Mouse (Mus musculus) macrophage (primary cell): ENCODE results near the gene Tead2. TPM values are rescaled to one million over a fixed set of nuclear protein-coding genes. Genes with fewer than 3 reads are reported as not detected.

Experiments
- H3K27ac ChIP-seq: fragments of 350-480 bp; formaldehyde crosslinking; 2 replicates; pipeline ENCODE4 v1.9.0; 2021
- H3K36me3 ChIP-seq: fragments of 350-480 bp; formaldehyde crosslinking; 2 replicates; pipeline ENCODE4 v1.9.0; 2021; ENCODE audit errors: inconsistent target
- H3K4me3 ChIP-seq: fragments of 350-480 bp; formaldehyde crosslinking; 2 replicates; pipeline ENCODE4 v1.9.0; 2021; ENCODE audit errors: inconsistent target
- H3K79me2 ChIP-seq: fragments of 350-480 bp; formaldehyde crosslinking; 2 replicates; pipeline ENCODE4 v1.9.0; 2021; ENCODE audit errors: inconsistent target
- WGBS: methylation state at CpG from one replicate; pipeline ENCODE4 v1.1.7; 2026; ENCODE audit warnings: inconsistent platforms; ENCODE audit not compliant: missing documents; 5-methylcytosine and 5-hydroxymethylcytosine counted together
- polyA plus RNA-seq: library from polyadenylated mRNA; stranded (reverse); fragments of 250-400 nt; gene quantifications from 3 replicates; pipeline ENCODE4 v1.2.4, GENCODE M21; 2018; ENCODE audit warnings: inconsistent platforms

Tead2 gene
- polyA plus RNA-seq, 1 experiment from 2014 or later, result not detected

DNA sequence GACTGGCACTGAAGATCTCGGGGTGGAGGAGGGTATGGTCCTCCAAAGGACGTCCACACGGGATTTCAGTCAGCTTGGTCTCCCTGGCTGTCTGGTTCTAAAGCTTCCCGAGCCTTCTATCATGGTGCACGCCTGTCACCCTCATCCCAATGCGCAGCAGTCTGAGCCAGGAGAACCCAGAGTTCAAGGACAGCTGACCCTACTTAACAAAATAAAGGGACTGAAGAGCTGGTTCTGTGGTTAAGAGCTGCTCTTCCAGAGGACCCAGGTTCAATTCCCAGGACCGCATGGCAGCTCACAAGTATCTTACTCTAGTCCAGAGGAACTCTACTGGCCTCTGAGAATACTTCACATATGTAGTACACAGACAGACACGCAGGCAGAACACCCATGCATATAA lies 13.5 kb downstream of the Tead2 start:
- 96% methylated on average over 8 of the region's 8 CpGs for WGBS
- H3K79me2 ChIP-seq, result no peaks in the 10 kb centered on the region
- 0 out of 2 replicates have a peak, but pooled peaks cover 7% of the 10 kb centered on the region for H3K36me3 ChIP-seq
- no peak overlapping the region for H3K27ac ChIP-seq
- H3K4me3 ChIP-seq, result no peak overlapping the region

DNA sequence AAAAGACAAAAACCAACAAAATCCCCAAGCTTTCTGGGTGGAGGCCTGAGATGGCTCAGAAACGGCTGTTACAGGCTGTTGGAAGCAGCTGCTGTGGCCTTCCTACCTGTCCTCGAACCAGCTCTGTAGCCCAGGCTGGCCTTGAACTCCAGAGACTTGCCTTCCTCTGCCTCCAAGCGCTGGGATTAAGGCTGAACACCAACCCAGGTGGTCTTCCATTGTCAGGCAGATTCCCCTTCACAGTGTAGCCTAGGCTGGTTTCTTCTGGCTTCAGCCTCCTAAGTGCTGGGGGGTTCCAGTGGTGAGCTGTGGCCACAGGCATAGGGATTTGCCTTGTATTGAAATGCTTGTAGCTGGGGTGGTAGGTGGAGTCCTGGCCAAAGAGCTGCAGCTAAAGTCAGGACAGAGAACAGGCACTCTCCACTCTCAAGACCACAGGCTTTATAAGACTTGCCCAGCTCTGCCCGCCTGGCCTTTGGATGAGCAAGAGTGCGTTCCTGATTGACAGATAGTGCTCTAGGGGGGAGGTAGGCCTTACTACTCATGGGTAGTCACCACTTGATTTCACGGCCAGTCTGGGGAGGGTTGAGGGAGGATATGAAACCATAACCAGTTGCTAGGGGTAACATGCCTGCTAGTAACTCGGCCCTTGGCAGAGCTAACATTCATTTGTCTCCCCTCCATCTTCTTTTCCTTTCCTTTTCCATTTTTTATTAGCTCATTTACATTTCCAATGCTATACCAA lies 14.1 kb downstream of the Tead2 start:
- 72% methylated on average over 7 of the region's 7 CpGs for WGBS
- H3K36me3 ChIP-seq, result 0 out of 2 replicates have a peak, but pooled peaks cover 7% of the 10 kb centered on the region
- no peaks in the 10 kb centered on the region for H3K79me2 ChIP-seq
- no peak overlapping the region for H3K27ac ChIP-seq
- no peak overlapping the region for H3K4me3 ChIP-seq

DNA sequence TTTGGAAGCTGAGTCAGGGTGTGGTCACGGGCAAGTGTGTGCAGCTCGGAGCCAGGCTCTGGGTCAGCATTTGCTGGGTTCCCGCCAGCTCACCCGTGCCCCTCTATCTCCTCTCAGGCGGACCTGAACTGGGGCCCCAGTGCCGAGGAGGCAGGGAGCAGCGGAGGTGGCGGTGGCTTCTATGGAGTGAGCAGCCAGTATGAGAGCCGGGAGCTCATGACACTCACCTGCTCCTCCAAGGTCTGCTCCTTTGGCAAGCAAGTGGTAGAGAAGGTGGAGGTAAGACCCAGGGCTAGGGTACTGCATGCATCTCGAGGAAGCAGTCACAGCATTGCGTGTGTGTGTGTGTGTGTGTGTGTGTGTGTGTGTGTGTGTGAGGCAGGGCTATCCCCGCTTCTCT lies 15.6 kb downstream of the Tead2 start:
- 87% methylated on average over 10 of the region's 12 CpGs for WGBS
- H3K36me3 ChIP-seq, result peaks cover 19% of the 10 kb centered on the region; the same call in 1 of the 2 replicates
- H3K4me3 ChIP-seq, result no peak overlapping the region
- no peaks in the 10 kb centered on the region for H3K79me2 ChIP-seq
- no peak overlapping the region for H3K27ac ChIP-seq

DNA sequence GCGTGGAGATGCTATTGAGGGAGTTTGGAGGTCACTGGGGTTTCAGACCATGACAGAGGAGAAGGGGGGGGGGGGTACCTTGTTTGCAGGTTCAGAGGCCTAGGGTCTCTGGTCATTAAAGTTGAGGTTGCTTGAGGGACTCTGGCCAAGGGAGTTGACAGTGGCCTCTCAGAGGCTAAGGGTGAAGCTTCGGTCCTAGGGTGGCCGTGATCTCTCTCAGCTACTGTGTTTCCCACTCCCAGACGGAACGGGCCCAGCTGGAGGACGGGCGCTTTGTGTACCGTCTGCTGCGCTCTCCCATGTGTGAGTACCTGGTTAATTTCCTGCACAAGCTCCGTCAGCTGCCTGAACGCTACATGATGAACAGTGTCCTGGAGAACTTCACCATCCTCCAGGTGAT lies 16.4 kb downstream of the Tead2 start:
- 93% methylated on average over 11 of the region's 11 CpGs for WGBS
- peaks cover 19% of the 10 kb centered on the region; the same call in 1 of the 2 replicates for H3K36me3 ChIP-seq
- no peak overlapping the region for H3K4me3 ChIP-seq
- H3K27ac ChIP-seq, result no peak overlapping the region
- H3K79me2 ChIP-seq, result no peaks in the 10 kb centered on the region

DNA sequence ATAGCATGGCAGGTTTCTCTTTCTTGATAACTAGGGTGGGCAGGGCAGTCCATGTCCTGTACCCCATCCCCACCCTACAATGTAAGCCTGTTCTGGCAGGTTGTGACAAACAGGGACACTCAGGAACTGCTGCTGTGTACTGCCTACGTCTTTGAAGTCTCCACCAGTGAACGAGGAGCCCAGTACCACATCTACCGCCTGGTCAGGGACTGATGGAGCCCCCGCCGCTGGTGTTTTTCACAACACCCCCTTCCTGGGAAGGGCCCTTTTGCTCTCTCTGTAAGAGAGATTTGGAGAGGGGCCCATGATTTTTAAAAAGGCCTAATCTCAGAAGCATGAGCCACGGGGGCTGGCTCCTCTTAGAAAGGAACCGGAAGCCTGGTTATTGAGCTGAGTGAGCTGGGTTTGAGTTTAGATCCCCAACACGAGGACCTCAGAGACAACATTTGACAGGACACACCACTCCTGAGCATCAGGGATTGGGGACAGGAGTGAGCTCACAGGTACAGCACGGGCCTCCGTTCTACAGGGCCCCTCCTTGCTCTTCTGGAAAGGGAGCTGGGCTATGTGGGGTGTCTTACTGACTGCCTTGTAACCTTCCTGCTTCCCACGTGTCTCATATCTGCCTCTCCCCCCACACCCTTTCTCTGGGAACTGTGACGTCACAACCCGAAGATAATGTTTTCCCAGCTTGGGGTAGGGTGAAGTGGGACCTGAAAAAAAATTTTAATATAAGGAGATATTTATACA lies 17.3 kb downstream of the Tead2 start:
- WGBS, result 87% methylated on average over 12 of the region's 13 CpGs
- H3K36me3 ChIP-seq, result peaks cover 19% of the 10 kb centered on the region; the same call in 1 of the 2 replicates
- no peaks in the 10 kb centered on the region for H3K79me2 ChIP-seq
- H3K4me3 ChIP-seq, result no peak overlapping the region
- no peak overlapping the region for H3K27ac ChIP-seq

DNA sequence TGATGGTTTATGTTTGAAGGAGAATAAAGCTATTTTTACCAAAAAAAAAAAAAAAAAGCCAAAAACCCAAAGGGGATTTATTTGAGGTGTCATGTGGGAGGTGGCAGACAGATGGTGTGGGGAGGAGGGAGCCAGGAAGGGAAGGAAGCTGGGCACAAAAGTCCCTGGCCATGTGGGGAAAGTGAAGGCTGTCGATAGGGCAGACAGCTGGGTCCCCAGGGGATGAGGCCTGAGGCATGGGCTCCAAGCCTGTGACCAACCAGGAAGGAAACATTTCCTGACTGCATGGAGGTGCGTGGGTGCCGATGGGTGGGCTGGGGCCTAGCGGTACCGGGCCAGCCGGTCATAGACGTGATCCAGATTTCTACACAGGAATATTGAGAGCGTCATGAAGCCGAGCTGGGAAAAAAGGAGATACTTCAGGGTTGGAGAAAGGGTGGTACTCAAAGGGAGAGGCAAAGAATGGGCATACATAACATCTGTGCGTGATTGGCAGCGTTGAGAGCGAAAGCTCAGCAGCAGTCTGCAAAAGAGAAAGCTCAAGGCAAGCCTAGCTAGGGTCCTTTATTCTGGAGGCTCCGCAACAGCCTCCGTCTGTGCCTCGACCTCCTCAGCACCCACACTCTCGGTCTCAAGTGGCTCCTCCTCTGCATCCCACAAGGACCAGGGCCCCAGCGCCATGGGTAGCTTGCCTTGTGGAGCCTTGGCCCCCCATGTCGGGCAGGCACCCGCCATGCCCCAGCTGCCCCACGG lies 18.2 kb downstream of the Tead2 start:
- no peak overlapping the region for H3K4me3 ChIP-seq

DNA sequence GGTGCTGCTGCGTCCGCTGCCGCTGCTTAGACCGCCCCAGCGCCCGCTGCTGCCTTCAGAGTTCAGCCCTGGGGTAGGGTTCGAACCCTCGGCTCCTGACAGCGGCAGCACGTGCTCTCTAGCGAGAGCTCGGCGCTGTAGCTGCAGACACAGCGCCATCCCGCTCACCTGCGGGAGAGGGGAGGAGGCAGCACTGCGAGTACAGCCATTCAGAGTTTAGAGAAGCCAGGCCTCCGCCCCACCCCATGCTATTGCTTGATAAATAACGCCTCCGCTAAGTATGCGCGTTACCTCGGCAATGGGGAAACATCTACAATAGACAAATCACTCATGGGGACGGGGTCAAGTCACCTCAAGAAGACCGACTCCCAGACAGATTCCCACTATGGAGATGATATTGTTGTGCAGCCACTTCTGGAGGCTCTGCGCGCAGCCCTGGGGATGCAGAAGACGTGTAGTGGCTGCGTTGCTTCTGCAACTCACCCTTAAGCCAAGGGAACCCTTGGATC lies 18.8 kb downstream of the Tead2 start:
- H3K79me2 ChIP-seq, result no peaks in the 10 kb centered on the region
- H3K27ac ChIP-seq, result no peak overlapping the region
- peaks cover 19% of the 10 kb centered on the region; the same call in 1 of the 2 replicates for H3K36me3 ChIP-seq
- H3K4me3 ChIP-seq, result no peak overlapping the region
- 94% methylated on average over 23 of the region's 29 CpGs for WGBS

More for the DNA sequence above, 18.2 kb downstream of the Tead2 start:
- WGBS, result 61% methylated on average over 15 of the region's 20 CpGs
- Histone ChIP-seq H3K36me3 (peaks cover 19% of the 10 kb centered on the region; the same call in 1 of the 2 replicates), H3K27ac (no peak overlapping the region), H3K79me2 (no peaks in the 10 kb centered on the region)

DNA sequence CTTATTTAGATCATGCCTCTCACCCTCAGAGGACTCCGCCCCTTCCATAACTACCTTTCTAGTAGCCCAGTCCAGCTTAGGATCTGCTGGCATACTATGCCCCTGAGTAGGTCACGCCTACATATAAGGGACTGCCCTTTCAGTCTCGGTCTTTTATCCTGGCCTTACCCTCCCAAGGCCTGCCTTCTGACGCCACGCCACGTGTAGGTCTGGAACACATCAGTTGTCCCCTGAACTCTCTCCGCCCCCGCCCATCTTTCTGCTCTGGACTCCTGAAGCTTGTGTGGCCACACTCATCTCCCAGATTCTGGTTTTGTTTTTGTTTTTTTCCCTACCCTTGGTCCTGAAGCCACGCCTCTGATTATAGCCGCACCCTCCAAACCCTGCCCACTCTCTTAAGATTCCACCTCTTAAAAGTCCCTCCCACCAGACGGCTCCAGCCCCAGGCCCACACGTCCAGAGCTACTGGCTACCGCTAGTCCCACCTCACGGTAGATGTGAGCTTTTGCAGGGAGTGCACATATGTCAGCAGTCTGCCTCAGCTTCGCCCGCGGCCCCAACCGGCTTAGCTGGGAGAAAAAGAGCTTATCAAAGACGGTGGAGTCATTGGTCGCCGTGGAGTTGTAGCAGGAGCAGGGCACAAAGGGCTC lies 19.5 kb downstream of the Tead2 start:
- WGBS, result 95% methylated on average over 20 of the region's 21 CpGs
- peaks cover 19% of the 10 kb centered on the region; the same call in 1 of the 2 replicates for H3K36me3 ChIP-seq

DNA sequence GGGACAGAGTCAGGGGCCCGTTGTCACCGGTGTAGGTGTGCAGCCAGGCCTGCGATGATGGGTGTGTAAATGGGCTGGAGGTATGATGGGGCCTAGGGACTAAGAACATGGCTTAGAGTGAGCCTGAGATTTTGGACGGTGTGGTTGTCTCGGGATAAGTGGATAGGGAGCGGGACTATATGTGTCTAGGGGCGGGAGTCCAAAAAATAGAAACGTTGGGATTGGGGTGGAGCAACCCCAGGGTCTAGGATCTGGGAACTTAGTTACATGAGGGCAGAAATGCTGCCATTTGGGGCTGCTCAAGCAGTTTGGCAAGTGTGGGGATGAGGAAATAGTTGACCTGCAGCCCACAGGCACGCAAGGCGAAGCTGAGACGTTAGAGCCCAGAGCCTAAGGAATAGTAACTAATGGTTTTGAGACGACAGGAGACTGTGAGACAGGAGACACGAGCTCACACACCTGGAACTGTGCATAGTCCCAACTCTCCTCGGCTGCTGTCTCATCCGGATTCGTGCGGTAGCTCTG lies 20.2 kb downstream of the Tead2 start:
- Histone ChIP-seq H3K27ac (no peak overlapping the region), H3K36me3 (peaks cover 19% of the 10 kb centered on the region; the same call in 1 of the 2 replicates), H3K79me2 (no peaks in the 10 kb centered on the region), H3K4me3 (no peak overlapping the region)
- 86% methylated on average over 16 of the region's 17 CpGs for WGBS

More for the DNA sequence above, 19.5 kb downstream of the Tead2 start:
- Histone ChIP-seq H3K4me3 (no peak overlapping the region), H3K27ac (no peak overlapping the region), H3K79me2 (no peaks in the 10 kb centered on the region)

DNA sequence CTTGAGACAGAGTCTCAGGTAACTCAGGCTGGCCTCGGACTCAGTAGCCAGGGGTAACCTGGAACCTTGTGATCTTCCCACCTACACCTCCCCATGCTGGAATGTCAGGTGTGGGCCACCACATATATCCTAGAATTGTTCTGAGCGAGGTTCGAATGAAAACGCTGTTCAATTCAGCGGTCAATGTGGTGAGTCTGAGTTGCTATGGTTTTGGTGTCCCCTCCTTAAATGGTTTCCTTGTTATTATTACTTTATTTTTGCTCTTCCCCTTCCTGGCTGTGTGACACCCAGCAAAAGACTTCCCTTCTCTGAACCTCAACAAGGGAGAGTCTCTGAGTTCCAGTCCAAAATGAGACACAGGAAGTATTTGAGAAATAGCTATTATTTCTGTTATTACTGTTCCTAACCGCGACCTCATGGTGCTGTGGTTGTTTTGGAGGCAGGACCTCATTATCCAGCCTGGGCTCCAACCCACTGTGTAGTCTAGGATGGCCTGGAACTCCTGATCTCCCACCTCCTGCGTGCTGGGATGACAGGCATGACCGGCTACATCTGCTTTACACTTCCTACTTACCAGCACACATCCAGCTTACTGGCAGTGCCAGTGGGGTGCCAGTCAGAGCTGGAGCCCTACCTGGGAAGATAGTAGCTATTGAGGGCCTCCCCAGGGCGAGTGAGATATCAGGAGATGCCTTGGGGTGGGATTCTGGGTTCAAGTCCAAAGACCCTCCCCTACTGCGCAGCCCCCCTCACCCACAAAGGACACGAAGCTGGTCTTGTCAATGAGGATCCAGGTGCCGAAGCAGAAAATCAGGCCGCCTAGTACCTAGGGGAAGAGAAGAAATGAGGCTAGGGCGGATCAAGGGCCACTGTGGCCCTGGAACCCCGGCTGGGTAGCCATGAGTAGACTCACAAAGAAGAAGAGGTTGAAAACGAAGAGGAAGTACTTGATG lies 22.5 kb downstream of the Tead2 start:
- Histone ChIP-seq H3K36me3 (peaks cover 19% of the 10 kb centered on the region; the same call in 1 of the 2 replicates), H3K27ac (peak overlapping the region; percentile 96), H3K4me3 (peak overlapping the region; percentile 79), H3K79me2 (no peaks in the 10 kb centered on the region)
- WGBS, result 17% methylated on average over 17 of the region's 17 CpGs

DNA sequence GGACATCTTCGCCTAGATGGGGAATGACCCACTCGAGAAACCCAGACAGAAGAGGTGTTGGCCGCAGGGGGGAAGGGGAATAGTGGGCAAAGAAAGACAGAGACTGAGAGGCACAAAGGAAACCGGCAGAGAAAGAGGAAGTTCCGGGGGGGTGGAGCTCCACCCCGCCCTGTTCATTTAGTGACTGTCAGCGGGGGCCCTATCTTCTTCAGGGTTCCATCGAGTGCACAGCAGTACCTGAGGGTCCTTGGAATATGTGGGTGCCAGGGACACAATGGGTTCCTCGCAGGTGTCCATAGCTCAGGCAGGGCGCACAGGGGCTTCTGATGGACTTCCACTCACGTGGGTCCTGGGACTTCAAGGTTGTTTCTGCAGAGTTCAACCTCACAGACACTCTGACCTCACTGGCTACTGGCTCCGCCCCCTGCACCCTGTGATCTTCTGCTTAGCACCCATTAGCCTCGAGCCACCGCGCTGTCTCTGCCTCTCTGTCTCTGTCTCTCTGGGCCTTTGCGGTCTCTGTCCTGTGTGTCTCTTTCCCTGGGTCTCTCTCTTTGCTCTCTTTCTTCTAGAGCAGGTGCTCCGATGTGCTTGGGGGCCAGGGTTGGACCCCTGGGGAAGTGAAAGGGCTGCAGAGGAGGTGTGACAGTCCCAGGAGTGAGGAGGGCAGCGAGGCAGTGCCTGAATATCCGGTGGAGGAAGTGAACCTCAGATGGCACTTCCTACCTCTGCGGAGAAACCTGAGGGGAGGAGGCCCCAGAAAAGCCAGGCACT lies 23.4 kb downstream of the Tead2 start, which contains the start of gene Cd37:
Gene Cd37 (minus strand): TSS at position 393 of the 774 bp plus-strand sequence.
- WGBS, result 4% methylated on average over 20 of the region's 20 CpGs
- Histone ChIP-seq H3K79me2 (no peaks in the 10 kb centered on the region), H3K36me3 (peaks cover 13% of the 10 kb centered on the region; the same call in 1 of the 2 replicates), H3K4me3 (peak within 1 kb of the TSS; percentile 79), H3K27ac (peak within 1 kb of the TSS; percentile 96)

DNA sequence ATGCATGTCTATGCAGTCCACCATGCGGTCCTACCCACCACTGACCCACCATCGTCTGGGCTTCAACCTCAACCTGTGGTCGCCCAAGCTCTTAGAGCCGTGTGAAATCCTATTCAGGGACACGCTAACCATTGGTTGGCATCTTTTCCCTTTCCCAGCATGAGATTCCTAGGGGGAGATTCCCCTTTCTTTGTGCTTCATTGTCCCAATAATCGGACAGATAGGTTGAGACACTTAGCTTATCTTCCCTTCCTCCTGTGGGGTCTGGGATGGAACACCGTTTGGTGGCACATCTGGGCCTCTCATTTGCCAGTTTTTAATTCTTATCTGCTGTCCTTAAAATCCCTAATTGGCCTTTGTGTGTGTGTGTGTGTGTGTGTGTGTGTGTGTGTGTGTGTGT lies 24.6 kb downstream of the Tead2 start:
- WGBS, result 94% methylated on average over 7 of the region's 7 CpGs
- Histone ChIP-seq H3K79me2 (no peaks in the 10 kb centered on the region), H3K27ac (no peak overlapping the region), H3K4me3 (no peak overlapping the region), H3K36me3 (peaks cover 11% of the 10 kb centered on the region; the same call in 1 of the 2 replicates)
